Mouse (Mus musculus) liver, postnatal 0 days (tissue): ENCODE measurements around the gene Clcnka.

Experiments used
- CTCF ChIP-seq: sonication (generic); IDR thresholded peaks from 2 replicates; pipeline ENCODE4 v1.5.1; 2016; ENCODE audit warnings: antibody characterized with exemption, low read depth
- EP300 ChIP-seq: IDR thresholded peaks from 2 replicates; pipeline ENCODE4 v1.6.1; 2016; ENCODE audit warnings: antibody characterized with exemption, low read depth, mild to moderate bottlenecking

DNA sequence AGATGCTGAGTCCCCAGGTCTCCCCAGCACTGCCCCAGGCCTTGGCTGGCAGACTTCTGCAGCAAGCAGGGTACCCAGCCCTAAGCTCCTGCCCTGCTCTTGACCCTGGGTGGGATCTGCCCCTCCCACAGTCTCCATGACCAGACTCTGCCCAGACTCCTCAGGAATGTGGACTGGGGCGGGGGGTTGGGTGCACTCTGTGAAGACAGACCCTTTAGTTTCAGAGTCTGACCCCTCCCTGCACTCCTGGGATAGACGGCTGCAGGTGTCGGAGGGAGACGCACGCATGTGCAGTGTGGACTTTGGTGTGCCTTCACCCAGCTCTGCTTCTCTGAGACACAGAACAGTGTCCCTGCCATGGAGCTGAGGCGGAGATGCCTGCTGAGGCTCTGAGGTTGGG is 60.5 kb downstream of the Clcnka start:
- TF ChIP-seq CTCF = no peak
- TF ChIP-seq EP300 = no peak
